Mouse (Mus musculus) urinary bladder, postnatal 10 days (tissue): ENCODE data around the gene Syp.

Experiments used
- DNase-seq: peaks from one replicate; pipeline ENCODE4 v3.0.0; 2022; ENCODE audit warnings: low spot score

The Syp gene

GRCm38 (mm10) chrX:7664791-7665190, 26.5 kb downstream of the Syp start:
- DNase-seq: no peak

- DNase-seq: no peak
These were observed 27.6 kb downstream of the Syp start for GRCm38 (mm10) chrX:7665739-7666502.

- DNase-seq: no peak
These were observed 32.2 kb downstream of the Syp start for GRCm38 (mm10) chrX:7670390-7670881.

GRCm38 (mm10) chrX:7670921-7671623, 32.8 kb downstream of the Syp start, which contains the start of gene Plp2:
Plp2 (minus strand) TSS chrX:7671390.
- DNase-seq: no peak

- no peak for DNase-seq
These were observed 34.5 kb downstream of the Syp start for GRCm38 (mm10) chrX:7672739-7673138.

GRCm38 (mm10) chrX:7673578-7674281, 35.5 kb downstream of the Syp start:
- no peak for DNase-seq

GRCm38 (mm10) chrX:7674284-7675000, 36.2 kb downstream of the Syp start:
- DNase-seq: no peak

GRCm38 (mm10) chrX:7675001-7675380, 36.7 kb downstream of the Syp start:
- no peak for DNase-seq

- no peak for DNase-seq
These were observed 40.7 kb downstream of the Syp start for GRCm38 (mm10) chrX:7678986-7679385.

- no peak for DNase-seq
These were observed 41.3 kb downstream of the Syp start for GRCm38 (mm10) chrX:7679405-7680056.

- DNase-seq: no peak
These were observed 41.8 kb downstream of the Syp start for GRCm38 (mm10) chrX:7680057-7680412.

- no peak for DNase-seq
These were observed 42.6 kb downstream of the Syp start, which contains the start of gene Magix for GRCm38 (mm10) chrX:7680864-7681263. Magix (minus strand) TSS chrX:7681251.

- no peak for DNase-seq
These were observed 50.0 kb downstream of the Syp start for GRCm38 (mm10) chrX:7688321-7688720.

GRCm38 (mm10) chrX:7690486-7690885, 52.2 kb downstream of the Syp start:
- no peak for DNase-seq

- DNase-seq: no peak
These were observed 54.6 kb downstream of the Syp start for GRCm38 (mm10) chrX:7692862-7693261.

GRCm38 (mm10) chrX:7696520-7696919, 58.2 kb downstream of the Syp start:
- DNase-seq: no peak

- peak; percentile 13 for DNase-seq
These were observed 58.7 kb downstream of the Syp start, which contains the start of gene Gpkow for GRCm38 (mm10) chrX:7696954-7697381. Gpkow (plus strand) TSS chrX:7697131.
